Mouse (Mus musculus): Measurements from ENCODE around the gene Pax3.

- TF ChIP-seq POLR2A (IDR thresholded peaks at IDR 0.05; ENCODE audit: borderline replicate concordance, low read depth, low read length) (no peak), CTCF (IDR thresholded peaks at IDR 0.05; ENCODE audit: low read depth, low read length) (no peak)
These were observed 35.2 kb downstream of the Pax3 start for GRCm38 (mm10) chr1:78161745-78162144.

Measured in bone marrow macrophage, adult 2 months (primary cell).